Mouse (Mus musculus): ENCODE results near the gene Sv2b. TPM values are rescaled to one million over a fixed set of nuclear protein-coding genes. Genes with fewer than 3 reads are reported as not detected.

Gene Sv2b
- polyA plus RNA-seq, 1 experiment, result 7.0 TPM

DNA sequence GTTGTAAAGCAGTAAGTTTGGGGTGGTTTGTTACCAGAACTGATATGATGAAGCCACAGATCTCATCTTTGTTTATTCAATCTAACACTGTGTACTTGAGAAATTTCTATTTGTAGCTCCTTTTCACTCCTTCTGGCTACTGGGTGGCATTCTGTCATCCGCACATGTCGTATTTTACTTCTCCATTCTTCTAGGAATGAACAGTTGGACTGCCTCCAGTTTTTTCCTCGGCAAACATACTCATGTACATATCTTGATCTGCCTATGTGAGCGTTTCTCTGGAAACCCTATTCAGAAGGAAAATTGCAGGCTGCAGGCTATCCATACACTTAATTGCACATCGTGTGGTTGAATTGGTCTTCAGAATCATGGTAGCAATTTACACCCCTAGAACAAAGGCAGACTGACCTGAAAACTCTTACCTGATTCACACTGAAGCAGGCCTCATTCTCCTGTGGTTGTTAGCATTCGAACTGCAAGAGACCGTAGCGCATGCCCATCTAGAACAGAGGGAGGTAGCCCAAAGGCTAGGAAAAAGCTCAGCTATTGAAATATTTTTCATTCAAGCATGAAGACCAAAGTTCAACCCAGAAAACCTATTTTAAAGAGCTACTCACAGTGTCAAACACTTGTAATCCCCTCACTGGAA, 231.4 kb downstream of the Sv2b start:
- DNase-seq (ENCODE audit: low read depth), result peak; percentile 92
- TF ChIP-seq POLR2A (IDR thresholded peaks at IDR 0.05; ENCODE audit: borderline replicate concordance, extremely low read depth, insufficient read depth, insufficient read length, poor library complexity, severe bottlenecking) (no peak), CTCF (IDR thresholded peaks at IDR 0.05; ENCODE audit: borderline replicate concordance, extremely low read depth, insufficient read depth, insufficient read length) (no peak)

Other genes with a start within 250 kb of the Sv2b start
- gene Akap13, start 146.3 kb upstream of the Sv2b start, polyA plus RNA-seq (2012; rRNA removed), result 7.4 and 11.5 TPM in 2 replicates